Mouse (Mus musculus) embryonic facial prominence, embryonic 12.5 days (tissue): ENCODE measurements at regions not wholly inside any gene's neighbourhood (a gene's known extent, or its start where the extent isn't known, plus 50 kb on each side); places are given as distances from the start of the nearest gene placed in this dataset.

Source experiments
- ATAC-seq: fragments of 200-750 bp; cut with Nextera tagmentation; 2 replicates; pipeline ENCODE4 v1.8.0; 2017; ENCODE audit not compliant: insufficient number of reproducible peaks, insufficient read depth, low FRiP score, low TSS enrichment
- H3K27ac ChIP-seq: fragments of 300-500 bp; sonication (generic); 2 replicates; pipeline ENCODE4 v1.5.1; 2016; ENCODE audit warnings: mild to moderate bottlenecking
- H3K27me3 ChIP-seq: fragments of 300-500 bp; sonication (generic); 2 replicates; pipeline ENCODE4 v1.6.1; 2016; ENCODE audit warnings: mild to moderate bottlenecking, moderate library complexity
- H3K36me3 ChIP-seq: fragments of 300-500 bp; sonication (generic); 2 replicates; pipeline ENCODE4 v1.6.1; 2016; ENCODE audit warnings: mild to moderate bottlenecking
- H3K4me1 ChIP-seq: fragments of 300-500 bp; sonication (generic); 2 replicates; pipeline ENCODE4 v1.6.1; 2016
- H3K4me2 ChIP-seq: fragments of 300-500 bp; sonication (generic); replicated peaks from 2 replicates; pipeline ENCODE4 v1.6.1; 2016; ENCODE audit warnings: mild to moderate bottlenecking, moderate library complexity
- H3K4me3 ChIP-seq: fragments of 300-500 bp; sonication (generic); 2 replicates; pipeline ENCODE4 v1.5.1; 2016; ENCODE audit warnings: mild to moderate bottlenecking
- H3K9ac ChIP-seq: fragments of 300-500 bp; sonication (generic); 2 replicates; pipeline ENCODE4 v1.6.1; 2016; ENCODE audit warnings: mild to moderate bottlenecking, moderate library complexity
- H3K9me3 ChIP-seq: fragments of 300-500 bp; sonication (generic); 2 replicates; pipeline ENCODE4 v1.6.1; 2016; ENCODE audit warnings: mild to moderate bottlenecking, moderate library complexity
- WGBS: fragments of 180-500 bp; shearing (Covaris S2); methylation state at CpG from one replicate; pipeline ENCODE4 v1.1.7; 2016; 5-methylcytosine and 5-hydroxymethylcytosine counted together

DNA sequence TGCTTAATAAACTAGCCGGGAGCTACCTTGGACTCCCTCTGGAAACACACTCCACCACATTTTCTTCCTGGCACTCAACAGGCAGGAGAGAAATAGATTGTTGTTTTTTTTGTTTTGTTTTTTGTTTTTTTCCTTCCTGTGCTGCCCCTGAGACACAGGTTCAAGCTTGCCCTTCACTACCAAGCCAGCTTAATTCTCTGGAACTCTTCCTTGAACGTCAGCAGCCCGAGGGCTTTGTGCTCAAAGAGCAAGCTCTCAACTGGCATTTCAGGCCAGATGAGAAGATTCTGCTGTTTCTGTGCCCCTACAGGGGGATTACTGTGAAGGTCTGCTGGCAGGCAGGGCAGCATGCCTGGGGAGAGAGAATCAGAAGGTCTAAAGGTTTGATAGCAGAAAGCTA is 109.8 kb downstream of the 2410131K14Rik start:
- no peak overlapping the region for H3K4me2 ChIP-seq
- H3K36me3 ChIP-seq, result no peaks in the 10 kb centered on the region
- H3K27ac ChIP-seq, result peak overlapping the region; percentile 81; the same call in 1 of the 2 replicates
- no peak for ATAC-seq
- WGBS, result 15% methylated on average over 3 of the region's 3 CpGs
- no peaks in the 10 kb centered on the region for H3K9me3 ChIP-seq
- H3K4me3 ChIP-seq, result no peak overlapping the region
- no peaks in the 10 kb centered on the region for H3K27me3 ChIP-seq
- H3K9ac ChIP-seq, result no peak overlapping the region
- H3K4me1 ChIP-seq, result peaks cover 37% of the 10 kb centered on the region

GRCm38 (mm10) chr5:118355287-118355686 is 110.3 kb downstream of the 2410131K14Rik start:
- no peaks in the 10 kb centered on the region for H3K27me3 ChIP-seq
- H3K27ac ChIP-seq, result peak overlapping the region; percentile 81; the same call in 1 of the 2 replicates
- no peak overlapping the region for H3K9ac ChIP-seq
- H3K36me3 ChIP-seq, result no peaks in the 10 kb centered on the region
- peaks cover 39% of the 10 kb centered on the region for H3K4me1 ChIP-seq
- no peak for ATAC-seq
- no peak overlapping the region for H3K4me3 ChIP-seq
- 59% methylated on average over 5 of the region's 5 CpGs for WGBS
- no peak overlapping the region for H3K4me2 ChIP-seq
- no peaks in the 10 kb centered on the region for H3K9me3 ChIP-seq

- 40% methylated on average over 11 of the region's 11 CpGs for WGBS
- H3K36me3 ChIP-seq, result no peaks in the 10 kb centered on the region
- no peak overlapping the region for H3K4me2 ChIP-seq
- H3K4me3 ChIP-seq, result no peak overlapping the region
- H3K27ac ChIP-seq, result peak overlapping the region; percentile 81
- no peak for ATAC-seq
- H3K27me3 ChIP-seq, result no peaks in the 10 kb centered on the region
- H3K9me3 ChIP-seq, result no peaks in the 10 kb centered on the region
- peak overlapping the region; percentile 25; the same call in 1 of the 2 replicates for H3K9ac ChIP-seq
- peaks cover 42% of the 10 kb centered on the region for H3K4me1 ChIP-seq
Observed at GRCm38 (mm10) chr5:118355691-118356337, 110.8 kb downstream of the 2410131K14Rik start.

DNA sequence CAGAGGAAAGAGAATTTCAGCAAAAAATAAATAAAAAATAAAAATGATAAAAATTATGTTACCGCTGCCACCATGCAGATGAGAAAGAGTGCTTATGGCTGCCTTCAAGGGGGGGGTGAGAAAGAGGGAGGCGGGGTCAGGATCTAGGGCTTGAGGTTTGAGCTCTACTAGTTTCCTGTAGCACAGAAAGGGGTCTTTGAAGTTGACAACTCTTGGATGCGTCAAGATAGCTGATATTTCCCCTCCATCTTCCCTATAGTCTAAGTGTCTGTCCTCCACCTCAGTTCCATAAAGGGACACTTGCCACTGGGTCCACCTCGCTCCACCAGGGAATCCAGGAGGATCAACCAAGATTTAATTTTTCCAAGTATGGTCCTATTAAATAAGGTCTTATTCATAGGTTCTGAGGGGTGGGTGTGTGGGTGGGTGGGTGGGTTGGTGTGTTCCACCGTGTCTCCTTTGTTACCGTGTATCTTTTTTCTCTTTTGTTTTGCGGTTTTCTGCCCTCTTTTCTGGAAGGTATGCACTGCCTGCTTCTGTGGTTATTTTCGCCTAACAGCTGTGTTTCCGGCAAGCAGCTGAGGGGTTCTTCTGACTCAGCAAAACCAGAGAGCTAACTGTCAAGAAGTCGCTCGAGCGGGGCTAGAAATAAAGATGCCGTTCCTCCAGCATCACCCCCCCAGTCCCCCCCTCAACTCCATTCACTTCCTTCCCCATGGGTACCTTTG is 114.8 kb downstream of the 2410131K14Rik start:
- H3K9me3 ChIP-seq, result no peaks in the 10 kb centered on the region
- no peak overlapping the region for H3K9ac ChIP-seq
- 58% methylated on average over 12 of the region's 13 CpGs for WGBS
- no peak overlapping the region for H3K4me3 ChIP-seq
- ATAC-seq, result no peak
- H3K27me3 ChIP-seq, result no peaks in the 10 kb centered on the region
- H3K4me2 ChIP-seq, result no peak overlapping the region
- H3K4me1 ChIP-seq, result peaks cover 27% of the 10 kb centered on the region
- no peaks in the 10 kb centered on the region for H3K36me3 ChIP-seq
- H3K27ac ChIP-seq, result no peak overlapping the region

GRCm38 (mm10) chr5:118360374-118361064 is 115.5 kb downstream of the 2410131K14Rik start:
- Histone ChIP-seq H3K27me3 (no peaks in the 10 kb centered on the region), H3K4me3 (no peak overlapping the region), H3K4me2 (no peak overlapping the region), H3K4me1 (peaks cover 20% of the 10 kb centered on the region), H3K9me3 (no peaks in the 10 kb centered on the region), H3K27ac (no peak overlapping the region), H3K9ac (no peak overlapping the region), H3K36me3 (no peaks in the 10 kb centered on the region)
- ATAC-seq, result no peak
- 73% methylated on average over 16 of the region's 16 CpGs for WGBS

GRCm38 (mm10) chr5:118361133-118361852 is 116.3 kb downstream of the 2410131K14Rik start:
- H3K4me2 ChIP-seq, result no peak overlapping the region
- H3K27me3 ChIP-seq, result no peaks in the 10 kb centered on the region
- no peak for ATAC-seq
- no peak overlapping the region for H3K9ac ChIP-seq
- 79% methylated on average over 13 of the region's 13 CpGs for WGBS
- H3K4me3 ChIP-seq, result no peak overlapping the region
- H3K27ac ChIP-seq, result no peak overlapping the region
- H3K36me3 ChIP-seq, result no peaks in the 10 kb centered on the region
- H3K4me1 ChIP-seq, result peaks cover 12% of the 10 kb centered on the region; the same call in 1 of the 2 replicates
- H3K9me3 ChIP-seq, result no peaks in the 10 kb centered on the region

DNA sequence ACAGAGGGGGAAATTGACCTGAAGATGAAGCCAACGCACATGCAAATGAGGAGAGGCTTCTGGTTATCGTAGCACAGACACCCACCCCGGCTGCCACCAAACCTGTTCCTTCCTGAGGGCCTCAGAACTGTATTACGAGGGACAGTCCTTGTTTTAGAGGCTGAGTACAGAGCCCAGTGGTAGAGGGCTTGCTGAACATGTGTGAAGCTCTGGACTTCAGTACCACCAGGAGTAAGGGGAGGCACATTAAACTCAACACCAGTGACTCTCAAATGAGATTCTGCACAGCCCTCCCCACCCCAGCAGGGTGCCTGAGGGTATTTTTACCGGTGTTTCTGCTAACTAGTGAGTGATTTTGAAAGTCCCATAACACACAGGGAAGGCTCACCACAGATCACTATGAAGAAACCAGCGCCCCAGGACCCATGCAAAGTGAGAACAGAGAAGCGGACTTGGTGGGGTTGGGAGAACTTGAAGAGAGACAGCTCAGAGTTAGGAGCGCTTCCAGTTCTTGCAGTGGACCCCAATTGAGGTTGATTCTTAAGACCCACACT is 116.9 kb downstream of the 2410131K14Rik start:
- WGBS, result 71% methylated on average over 8 of the region's 8 CpGs

GRCm38 (mm10) chr5:118362738-118363137 is 117.7 kb downstream of the 2410131K14Rik start:
- Histone ChIP-seq H3K9ac (no peak overlapping the region), H3K27ac (no peak overlapping the region), H3K4me2 (no peak overlapping the region), H3K4me1 (peaks cover 11% of the 10 kb centered on the region; the same call in 1 of the 2 replicates), H3K4me3 (no peak overlapping the region), H3K36me3 (no peaks in the 10 kb centered on the region), H3K27me3 (no peaks in the 10 kb centered on the region), H3K9me3 (no peaks in the 10 kb centered on the region)
- ATAC-seq, result no peak
- WGBS, result 49% methylated on average over 4 of the region's 4 CpGs

More for the DNA sequence above, 116.9 kb downstream of the 2410131K14Rik start:
- Histone ChIP-seq H3K36me3 (no peaks in the 10 kb centered on the region), H3K4me1 (peaks cover 11% of the 10 kb centered on the region; the same call in 1 of the 2 replicates), H3K27ac (no peak overlapping the region), H3K4me3 (no peak overlapping the region), H3K9me3 (no peaks in the 10 kb centered on the region), H3K27me3 (no peaks in the 10 kb centered on the region), H3K4me2 (no peak overlapping the region), H3K9ac (no peak overlapping the region)
- no peak for ATAC-seq

- no peaks in the 10 kb centered on the region for H3K27me3 ChIP-seq
- H3K36me3 ChIP-seq, result no peaks in the 10 kb centered on the region
- no peaks in the 10 kb centered on the region for H3K9me3 ChIP-seq
- no peak overlapping the region for H3K4me3 ChIP-seq
- no peak overlapping the region for H3K9ac ChIP-seq
- no peak overlapping the region for H3K4me2 ChIP-seq
- ATAC-seq, result no peak
- 61% methylated on average over 6 of the region's 6 CpGs for WGBS
- H3K27ac ChIP-seq, result no peak overlapping the region
- H3K4me1 ChIP-seq, result peaks cover 11% of the 10 kb centered on the region; the same call in 1 of the 2 replicates
Observed at GRCm38 (mm10) chr5:118363154-118363553, 118.1 kb downstream of the 2410131K14Rik start.

- Histone ChIP-seq H3K9me3 (no peaks in the 10 kb centered on the region), H3K4me3 (no peak overlapping the region), H3K4me2 (no peak overlapping the region), H3K36me3 (no peaks in the 10 kb centered on the region), H3K4me1 (peaks cover 11% of the 10 kb centered on the region; the same call in 1 of the 2 replicates), H3K27ac (no peak overlapping the region), H3K9ac (no peak overlapping the region), H3K27me3 (no peaks in the 10 kb centered on the region)
- ATAC-seq, result no peak
- WGBS, result 89% methylated on average over 4 of the region's 4 CpGs
Observed at GRCm38 (mm10) chr5:118364646-118365045, 119.6 kb downstream of the 2410131K14Rik start.

DNA sequence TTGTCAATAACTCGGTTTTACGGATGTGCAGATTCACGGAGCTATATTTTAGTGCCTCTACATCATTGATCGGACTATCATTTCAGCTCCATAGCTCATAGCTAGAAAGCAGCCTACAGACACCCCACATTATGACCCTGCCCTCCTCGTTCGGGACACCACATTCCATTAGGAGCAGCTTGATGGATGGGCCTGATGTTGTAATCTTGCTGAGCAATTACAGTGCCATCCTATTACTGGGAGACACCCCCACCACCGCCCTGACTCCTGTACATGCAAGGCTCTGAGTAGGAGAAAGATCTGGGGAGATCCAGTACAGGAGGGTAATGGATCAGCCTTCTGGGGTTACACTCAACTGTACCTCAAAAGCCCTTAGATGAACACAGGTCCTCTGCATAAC is 120.2 kb downstream of the 2410131K14Rik start:
- H3K27ac ChIP-seq, result no peak overlapping the region

More for the DNA sequence above, 120.2 kb downstream of the 2410131K14Rik start:
- Histone ChIP-seq H3K4me2 (no peak overlapping the region), H3K9me3 (no peaks in the 10 kb centered on the region), H3K27me3 (no peaks in the 10 kb centered on the region), H3K9ac (no peak overlapping the region), H3K4me3 (no peak overlapping the region), H3K36me3 (no peaks in the 10 kb centered on the region), H3K4me1 (peaks cover 10% of the 10 kb centered on the region; the same call in 1 of the 2 replicates)
- no peak for ATAC-seq
- 90% methylated on average over 7 of the region's 7 CpGs for WGBS
